Mouse (Mus musculus): ENCODE data around the gene Arsj.

Arsj gene

GRCm38 (mm10) chr3:126400726-126401125 is 37.2 kb downstream of the Arsj start:
- in situ Hi-C loops (cut with MseI, MboI) = loop anchor here (10.0 to 25.0 kb wide), 3 partner anchors 388 to 556 kb away; no protein-coding TSS in a partner anchor

GRCm38 (mm10) chr3:126402836-126403235 is 39.4 kb downstream of the Arsj start:
- in situ Hi-C loops (cut with MseI, MboI) = loop anchor here (10.0 to 25.0 kb wide), 3 partner anchors 391 to 558 kb away; no protein-coding TSS in a partner anchor

- in situ Hi-C loops (cut with MseI, MboI) = loop anchor here (10.0 to 25.0 kb wide), 3 partner anchors 392 to 559 kb away; no protein-coding TSS in a partner anchor
These were observed 40.7 kb downstream of the Arsj start for GRCm38 (mm10) chr3:126404199-126404598.

- in situ Hi-C loops (cut with MseI, MboI) = no loop called here
These were observed 67.1 kb downstream of the Arsj start for GRCm38 (mm10) chr3:126430524-126431064.

GRCm38 (mm10) chr3:126439331-126439730 is 75.8 kb downstream of the Arsj start:
- in situ Hi-C loops (cut with MseI, MboI) = no loop called here

- in situ Hi-C loops (cut with MseI, MboI) = no loop called here
These were observed 85.6 kb downstream of the Arsj start for GRCm38 (mm10) chr3:126449058-126449457.

- in situ Hi-C loops (cut with MseI, MboI) = no loop called here
These were observed 86.0 kb downstream of the Arsj start for GRCm38 (mm10) chr3:126449515-126449914.

- in situ Hi-C loops (cut with MseI, MboI) = no loop called here
These were observed 92.5 kb downstream of the Arsj start for GRCm38 (mm10) chr3:126455787-126456482.

- in situ Hi-C loops (cut with MseI, MboI) = no loop called here
These were observed 99.8 kb downstream of the Arsj start for GRCm38 (mm10) chr3:126463119-126463815.

GRCm38 (mm10) chr3:126464262-126464661 is 100.8 kb downstream of the Arsj start:
- in situ Hi-C loops (cut with MseI, MboI) = no loop called here
